Mouse (Mus musculus): ENCODE measurements around the gene Nup93.

DNA sequence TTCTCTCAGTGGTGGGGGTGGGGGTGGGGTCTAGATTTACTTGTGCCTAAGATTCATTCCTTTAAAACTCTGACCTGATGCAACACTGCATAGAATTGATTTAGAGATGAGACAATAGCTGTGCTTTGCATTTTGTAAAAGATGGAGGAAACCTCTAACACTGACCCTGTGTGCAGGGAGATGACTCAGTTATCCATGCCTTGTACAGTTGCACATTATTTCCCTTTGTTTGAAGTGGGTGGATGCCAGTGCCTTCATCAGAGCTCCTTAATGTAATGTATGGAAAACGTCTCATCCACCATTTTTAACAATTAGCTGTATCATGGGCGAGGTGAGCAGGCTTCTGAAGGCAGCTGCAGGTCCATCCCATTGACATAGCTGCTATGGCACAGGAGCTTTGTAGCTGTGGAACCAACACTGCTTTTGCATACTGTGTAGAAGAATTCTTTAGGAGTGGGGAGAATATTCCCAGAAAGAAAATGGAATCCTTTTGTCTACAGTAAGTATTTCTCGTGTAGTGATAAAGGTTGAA lies 54.1 kb downstream of the Nup93 start:
- no peak for TF ChIP-seq GATA1 (IDR thresholded peaks at IDR 0.05; ENCODE audit: borderline replicate concordance, low read length)
- TF ChIP-seq FLI1 (IDR thresholded peaks at IDR 0.05; ENCODE audit: low read length): no peak

Measured in megakaryocyte, embryonic 14.5 days (primary cell).